Mouse (Mus musculus) megakaryocyte-erythroid progenitor cell, adult 5-6 weeks (primary cell): ENCODE measurements around the gene Inip. TPM values are rescaled to one million over a fixed set of nuclear protein-coding genes. Genes with fewer than 3 reads are reported as not detected.

Source experiments
- ATAC-seq: replicated peaks from 2 replicates; pipeline ENCODE4 v1.8.0; 2016; ENCODE audit warnings: mild to moderate bottlenecking, inconsistent platforms; ENCODE audit not compliant: severe bottlenecking, poor library complexity, low FRiP score, low TSS enrichment
- total RNA-seq, 2 experiments: library from RNA; stranded (forward) in 1 of 2; stranded (reverse) in 1 of 2; fragments of 200-1000, 215-1000 nt in 1 of 2; fragments of >200 nt in 1 of 2; fragmentation: Nextera tagmentation in 1 of 2; gene quantifications; 2 replicates each; pipeline ENCODE4 v1.2.3; 2014 to 2017

Gene Inip
- total RNA-seq, 2 experiments from 2014 or later: 47.2 to 52.0 TPM

- ATAC-seq: no peak
Observed at GRCm38 (mm10) chr4:59728839-59729238, 72.5 kb downstream of the Inip start.

DNA sequence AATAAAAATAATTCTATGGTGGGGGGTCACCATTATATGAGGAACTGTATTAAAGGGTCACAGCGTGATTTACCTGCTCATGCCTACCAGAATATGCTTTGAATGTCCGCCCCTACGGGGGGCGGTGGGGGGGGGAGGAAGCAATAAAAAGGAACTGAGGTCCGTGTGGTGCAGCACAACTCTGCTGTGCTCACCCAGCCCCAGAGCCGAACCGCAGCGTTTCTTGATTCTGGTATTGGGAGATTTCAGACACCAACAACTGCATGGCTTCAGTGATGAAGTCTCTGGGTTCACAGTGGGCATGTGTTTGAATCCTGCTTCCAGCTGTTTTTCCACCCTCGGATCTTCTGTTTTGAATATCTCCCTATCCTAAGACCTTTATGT is 73.5 kb downstream of the Inip start:
- ATAC-seq: no peak

DNA sequence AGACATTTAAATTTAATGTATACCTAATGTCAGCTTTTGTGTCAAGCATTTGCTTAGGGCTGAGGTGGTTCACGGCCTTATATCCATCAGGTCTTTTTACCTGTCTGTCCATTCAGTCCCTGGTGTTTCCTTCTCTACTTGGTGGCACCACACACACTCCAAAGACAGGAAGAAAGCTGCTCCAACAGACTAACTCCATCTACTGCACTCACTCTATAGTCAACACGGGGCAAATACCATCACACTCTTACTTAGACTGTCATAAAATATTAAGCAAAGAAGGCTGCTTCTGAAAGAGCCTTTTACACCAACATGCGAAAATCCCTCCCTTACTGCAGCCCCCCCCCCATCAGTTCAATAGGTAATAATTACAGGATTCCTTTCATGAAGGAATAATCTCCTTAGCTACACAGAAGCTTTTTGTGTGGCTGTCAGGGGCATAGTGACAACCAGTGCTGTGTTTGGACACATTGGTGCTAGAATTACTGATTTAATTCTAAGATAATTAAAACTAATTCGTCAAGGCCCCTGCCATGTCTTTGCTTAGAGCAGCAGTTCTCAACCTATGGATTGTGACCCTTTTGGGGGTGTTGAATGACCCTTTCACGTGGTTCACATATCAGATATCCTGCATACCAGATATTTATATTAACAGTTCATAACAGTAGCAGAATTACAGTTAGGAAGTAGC is 74.1 kb downstream of the Inip start:
- ATAC-seq: no peak

GRCm38 (mm10) chr4:59726501-59726900 is 74.9 kb downstream of the Inip start:
- ATAC-seq: no peak

GRCm38 (mm10) chr4:59725579-59725978 is 75.8 kb downstream of the Inip start:
- ATAC-seq: no peak

DNA sequence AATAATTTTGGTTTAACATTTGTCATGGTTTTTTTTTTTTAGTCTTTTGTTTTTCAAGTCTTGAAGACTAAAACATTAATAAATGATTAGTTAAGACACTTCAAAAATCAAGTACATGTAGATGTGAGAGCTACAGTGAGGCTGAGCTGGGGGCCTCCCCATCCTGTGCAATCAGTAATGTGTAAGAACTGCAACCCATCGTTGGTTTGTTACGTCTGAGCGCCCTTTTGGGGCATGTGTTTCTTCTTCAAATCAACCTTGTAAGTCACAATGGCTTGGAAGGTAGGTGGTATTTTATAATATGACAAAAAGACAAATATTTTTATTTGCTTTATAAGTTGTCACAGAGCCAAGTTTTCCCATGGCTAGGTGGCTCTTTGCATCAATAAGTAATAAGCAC is 79.6 kb downstream of the Inip start:
- ATAC-seq: no peak

Other genes starting within 250 kb of the Inip start
- 28.3 and 35.5 TPM in 2 replicates for gene Hsdl2, start 220.0 kb downstream of the Inip start, total RNA-seq (2014; fragmentation: Nextera tagmentation)
- 48.3 and 54.6 TPM in 2 replicates for gene Hsdl2, start 220.0 kb downstream of the Inip start, total RNA-seq (2017)
- 24.1 and 39.1 TPM in 2 replicates for gene E130308A19Rik, start 175.4 kb downstream of the Inip start, total RNA-seq (2014; fragmentation: Nextera tagmentation)
- 9.6 and 17.0 TPM in 2 replicates for gene E130308A19Rik, start 175.4 kb downstream of the Inip start, total RNA-seq (2017)
- 6.6 and 11.2 TPM in 2 replicates for gene Snx30, start 4.3 kb upstream of the Inip start, total RNA-seq (2014; fragmentation: Nextera tagmentation)
- 4.9 and 13.2 TPM in 2 replicates for gene Snx30, start 4.3 kb upstream of the Inip start, total RNA-seq (2017)
- gene Slc46a2, start 113.5 kb upstream of the Inip start, total RNA-seq (2014; fragmentation: Nextera tagmentation): not detected in 2 replicates
- gene Slc46a2, start 113.5 kb upstream of the Inip start, total RNA-seq (2017): not detected in 2 replicates
- gene Mup4, start 159.1 kb upstream of the Inip start, total RNA-seq (2014; fragmentation: Nextera tagmentation): not detected in 2 replicates
- gene Mup4, start 159.1 kb upstream of the Inip start, total RNA-seq (2017): not detected in 2 replicates
- not detected in 2 replicates for gene Mup6, start 162.7 kb upstream of the Inip start, total RNA-seq (2014; fragmentation: Nextera tagmentation)
- gene Mup6, start 162.7 kb upstream of the Inip start, total RNA-seq (2017): not detected in 2 replicates